Mouse (Mus musculus) olfactory bulb, adult 2 months (tissue): Measurements from ENCODE around the gene Evi5.

ENCODE experiments used
- CTCF ChIP-seq: fragments of 200-500 bp; IDR thresholded peaks from 2 replicates; pipeline ENCODE4 v1.5.1; 2012; ENCODE audit warnings: low read depth, mild to moderate bottlenecking, low read length, moderate library complexity; ENCODE audit not compliant: insufficient read depth
- POLR2A ChIP-seq: fragments of 200-500 bp; IDR thresholded peaks from 2 replicates; pipeline ENCODE4 v1.6.1; 2012; ENCODE audit warnings: mild to moderate bottlenecking, low read depth, low read length, moderate library complexity; ENCODE audit not compliant: insufficient read depth

DNA sequence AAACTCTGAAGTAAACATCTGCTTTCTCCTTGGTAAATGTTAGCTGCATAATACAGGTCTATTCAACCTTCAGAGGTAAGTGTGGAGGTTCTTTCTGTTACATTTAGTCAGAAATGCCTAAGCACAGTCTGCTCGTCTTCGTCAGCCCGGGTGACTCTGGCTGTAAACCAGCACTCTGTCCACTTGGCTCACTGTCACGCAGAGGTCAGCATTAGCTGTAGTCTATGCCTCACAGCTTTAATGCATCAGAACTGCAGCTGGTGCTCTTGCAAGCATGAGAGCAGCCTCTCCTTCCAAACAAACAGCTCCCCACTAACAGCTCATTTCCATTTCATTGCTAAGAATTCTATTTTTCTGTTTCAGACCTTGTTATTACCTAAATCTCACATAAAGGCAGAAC, 67.4 kb downstream of the Evi5 start:
- TF ChIP-seq CTCF, result no peak
- TF ChIP-seq POLR2A, result no peak
